Mouse (Mus musculus): ENCODE results near the gene Gm21671. TPM values are rescaled to one million over a fixed set of nuclear protein-coding genes. Genes with fewer than 3 reads are reported as not detected.
"Not testable (repeated sequence)": the region's sequence is repeated elsewhere in the genome, so short reads cannot be mapped to it uniquely, and the experiment has no call there.

Gene Gm21671
- total RNA-seq (2021) (not detected), polyA plus RNA-seq (2012; rRNA removed) (not detected in 2 replicates)
- long read RNA-seq = 0 reads

GRCm38 (mm10) chr5:25954317-25954716 lies at the start of gene Gm21671:
TSS of gene Gm21671 (minus strand) at chr5:25954417.
- H3K9ac ChIP-seq (ENCODE audit: low read depth, low read length); H3K4me3 ChIP-seq: not testable (repeated sequence)
- WGBS = 46% methylated on average over 2 of the region's 2 CpGs

GRCm38 (mm10) chr5:25988550-25988949 lies 34.3 kb upstream of the Gm21671 start, which contains the start of gene Gm21698:
TSS of gene Gm21698 (minus strand) at chr5:25988650.
- not testable (repeated sequence) for H3K4me1 ChIP-seq (ENCODE audit: control insufficient read depth, insufficient read depth, low read length)

More at GRCm38 (mm10) chr5:25954317-25954716, at the start of gene Gm21671:
- H3K79me2 ChIP-seq (replicated peaks; ENCODE audit: control insufficient read depth, insufficient read depth, low read length); H3K27me3 ChIP-seq (ENCODE audit: control insufficient read depth, insufficient read depth, low read length); H3K27ac ChIP-seq; intact Hi-C loops (cut with DNase I); H3K4me1 ChIP-seq (ENCODE audit: control insufficient read depth, insufficient read depth, low read length); H3K36me3 ChIP-seq (ENCODE audit: control insufficient read depth, insufficient read depth, low read length); DNase-seq: not testable (repeated sequence)

GRCm38 (mm10) chr5:25972563-25972962 lies 18.3 kb upstream of the Gm21671 start, which contains the start of gene Gm21680:
TSS of gene Gm21680 (minus strand) at chr5:25972663.
- no CpG with 5 or more reads among the region's 2 CpGs for WGBS
- H3K27me3 ChIP-seq (ENCODE audit: control insufficient read depth, insufficient read depth, low read length); H3K36me3 ChIP-seq (ENCODE audit: control insufficient read depth, insufficient read depth, low read length); H3K27ac ChIP-seq; H3K4me1 ChIP-seq (ENCODE audit: control insufficient read depth, insufficient read depth, low read length); DNase-seq; H3K79me2 ChIP-seq (replicated peaks; ENCODE audit: control insufficient read depth, insufficient read depth, low read length); intact Hi-C loops (cut with DNase I); H3K4me3 ChIP-seq; H3K9ac ChIP-seq (ENCODE audit: low read depth, low read length): not testable (repeated sequence)

More at GRCm38 (mm10) chr5:25988550-25988949, 34.3 kb upstream of the Gm21671 start, which contains the start of gene Gm21698:
- H3K4me3 ChIP-seq; H3K27ac ChIP-seq; H3K79me2 ChIP-seq (replicated peaks; ENCODE audit: control insufficient read depth, insufficient read depth, low read length); H3K27me3 ChIP-seq (ENCODE audit: control insufficient read depth, insufficient read depth, low read length); H3K36me3 ChIP-seq (ENCODE audit: control insufficient read depth, insufficient read depth, low read length); DNase-seq; H3K9ac ChIP-seq (ENCODE audit: low read depth, low read length); intact Hi-C loops (cut with DNase I): not testable (repeated sequence)
- WGBS = no CpG with 5 or more reads among the region's 3 CpGs

GRCm38 (mm10) chr5:25957050-25957449 lies 2.8 kb upstream of the Gm21671 start:
- H3K27me3 ChIP-seq (ENCODE audit: control insufficient read depth, insufficient read depth, low read length); H3K36me3 ChIP-seq (ENCODE audit: control insufficient read depth, insufficient read depth, low read length); H3K4me3 ChIP-seq; intact Hi-C loops (cut with DNase I); DNase-seq; H3K4me1 ChIP-seq (ENCODE audit: control insufficient read depth, insufficient read depth, low read length); H3K9ac ChIP-seq (ENCODE audit: low read depth, low read length); H3K79me2 ChIP-seq (replicated peaks; ENCODE audit: control insufficient read depth, insufficient read depth, low read length); H3K27ac ChIP-seq: not testable (repeated sequence)
- WGBS = 43% methylated on average over 17 of the region's 17 CpGs

DNA sequence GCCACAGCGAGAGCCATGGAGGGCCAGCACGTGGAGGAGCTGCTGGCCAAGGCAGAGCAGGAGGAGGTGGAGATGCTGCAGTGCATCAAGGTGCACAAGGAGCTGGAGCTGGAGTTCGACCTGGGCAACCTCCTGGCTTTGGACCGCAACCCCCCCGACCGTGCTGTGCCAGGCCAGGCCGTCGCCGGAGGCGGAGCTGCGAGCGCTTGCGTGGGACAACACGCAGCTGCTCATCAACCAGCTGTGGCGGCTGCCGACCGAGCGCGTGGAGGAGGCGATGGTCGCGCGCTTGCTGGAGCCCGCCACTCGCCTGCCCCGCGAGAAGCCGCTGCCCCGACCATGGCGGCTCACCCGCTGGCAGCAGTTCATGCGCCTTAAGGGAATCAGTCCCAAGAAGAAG lies 2.4 kb upstream of the Gm21671 start:
- H3K9ac ChIP-seq (ENCODE audit: low read depth, low read length); H3K4me3 ChIP-seq: not testable (repeated sequence)
- 23% methylated on average over 32 of the region's 32 CpGs for WGBS

GRCm38 (mm10) chr5:25945391-25945790 lies 8.8 kb downstream of the Gm21671 start:
- H3K27me3 ChIP-seq (ENCODE audit: control insufficient read depth, insufficient read depth, low read length); H3K4me1 ChIP-seq (ENCODE audit: control insufficient read depth, insufficient read depth, low read length); H3K36me3 ChIP-seq (ENCODE audit: control insufficient read depth, insufficient read depth, low read length); H3K79me2 ChIP-seq (replicated peaks; ENCODE audit: control insufficient read depth, insufficient read depth, low read length); intact Hi-C loops (cut with DNase I); H3K9ac ChIP-seq (ENCODE audit: low read depth, low read length); DNase-seq; H3K27ac ChIP-seq; H3K4me3 ChIP-seq: not testable (repeated sequence)
- WGBS = 75% methylated on average over 2 of the region's 2 CpGs

More for the DNA sequence above, 2.4 kb upstream of the Gm21671 start:
- H3K79me2 ChIP-seq (replicated peaks; ENCODE audit: control insufficient read depth, insufficient read depth, low read length); H3K36me3 ChIP-seq (ENCODE audit: control insufficient read depth, insufficient read depth, low read length); intact Hi-C loops (cut with DNase I); H3K27me3 ChIP-seq (ENCODE audit: control insufficient read depth, insufficient read depth, low read length); H3K4me1 ChIP-seq (ENCODE audit: control insufficient read depth, insufficient read depth, low read length); H3K27ac ChIP-seq; DNase-seq: not testable (repeated sequence)

- H3K4me1 ChIP-seq (ENCODE audit: control insufficient read depth, insufficient read depth, low read length); H3K79me2 ChIP-seq (replicated peaks; ENCODE audit: control insufficient read depth, insufficient read depth, low read length); H3K27ac ChIP-seq; H3K36me3 ChIP-seq (ENCODE audit: control insufficient read depth, insufficient read depth, low read length); intact Hi-C loops (cut with DNase I); H3K27me3 ChIP-seq (ENCODE audit: control insufficient read depth, insufficient read depth, low read length); DNase-seq; H3K9ac ChIP-seq (ENCODE audit: low read depth, low read length); H3K4me3 ChIP-seq: not testable (repeated sequence)
- 40% methylated on average over 2 of the region's 2 CpGs for WGBS
Observed at GRCm38 (mm10) chr5:25942281-25942680, 11.9 kb downstream of the Gm21671 start, which contains the start of gene Gm21663. TSS of gene Gm21663 (minus strand) at chr5:25942381.

Other genes with a start within 250 kb of the Gm21671 start
- gene Xrcc2, start 248.6 kb downstream of the Gm21671 start, total RNA-seq (2021) = 1 to 10 TPM; 4.8 to 7.3 TPM
- gene Xrcc2, start 248.6 kb downstream of the Gm21671 start, polyA plus RNA-seq (2012; rRNA removed) = 3.0 and 6.6 TPM in 2 replicates
- 10 to 100 TPM; 33.7 to 46.8 TPM for gene Actr3b, start 194.4 kb downstream of the Gm21671 start, total RNA-seq (2021)
- 28.3 and 28.5 TPM in 2 replicates for gene Actr3b, start 194.4 kb downstream of the Gm21671 start, polyA plus RNA-seq (2012; rRNA removed)
- not detected for gene Gm21663, start 12.0 kb downstream of the Gm21671 start, total RNA-seq (2021)
- gene Gm21663, start 12.0 kb downstream of the Gm21671 start, polyA plus RNA-seq (2012; rRNA removed) = not detected in 2 replicates
- not detected for gene Gm21680, start 18.2 kb upstream of the Gm21671 start, total RNA-seq (2021)
- not detected in 2 replicates for gene Gm21680, start 18.2 kb upstream of the Gm21671 start, polyA plus RNA-seq (2012; rRNA removed)
- not detected for gene Gm21698, start 34.2 kb upstream of the Gm21671 start, total RNA-seq (2021)
- not detected in 2 replicates for gene Gm21698, start 34.2 kb upstream of the Gm21671 start, polyA plus RNA-seq (2012; rRNA removed)
- not detected for gene Gm1979, start 50.4 kb upstream of the Gm21671 start, total RNA-seq (2021)
- gene Gm1979, start 50.4 kb upstream of the Gm21671 start, polyA plus RNA-seq (2012; rRNA removed) = not detected in 2 replicates
- gene Gm5862, start 68.5 kb upstream of the Gm21671 start, total RNA-seq (2021) = not detected
- gene Gm5862, start 68.5 kb upstream of the Gm21671 start, polyA plus RNA-seq (2012; rRNA removed) = not detected in 2 replicates
- not detected for gene Speer4a, start 85.1 kb upstream of the Gm21671 start, total RNA-seq (2021)
- not detected in 2 replicates for gene Speer4a, start 85.1 kb upstream of the Gm21671 start, polyA plus RNA-seq (2012; rRNA removed)
- not detected for gene Gm7347, start 104.2 kb upstream of the Gm21671 start, total RNA-seq (2021)
- gene Gm7347, start 104.2 kb upstream of the Gm21671 start, polyA plus RNA-seq (2012; rRNA removed) = 0.06 TPM in 1 of 2 replicates, not detected in the other
- gene Gm10471, start 134.9 kb upstream of the Gm21671 start, total RNA-seq (2021) = not detected
- gene Gm10471, start 134.9 kb upstream of the Gm21671 start, polyA plus RNA-seq (2012; rRNA removed) = not detected in 2 replicates
- not detected for gene 5031410I06Rik, start 150.9 kb upstream of the Gm21671 start, total RNA-seq (2021)
- not detected in 2 replicates for gene 5031410I06Rik, start 150.9 kb upstream of the Gm21671 start, polyA plus RNA-seq (2012; rRNA removed)
- not detected for gene Gm10220, start 167.0 kb upstream of the Gm21671 start, total RNA-seq (2021)
- gene Gm10220, start 167.0 kb upstream of the Gm21671 start, polyA plus RNA-seq (2012; rRNA removed) = not detected in 2 replicates